Mouse (Mus musculus) MN1 (cell line): ENCODE measurements around the gene Ube4b.
"Not testable (repeated sequence)": the region's sequence is repeated elsewhere in the genome, so short reads cannot be mapped to it uniquely, and the experiment has no call there.

ENCODE experiments used
- DNase-seq: peaks from one replicate; pipeline ENCODE4 v3.0.0-alpha.2; 2016; ENCODE audit warnings: low spot score

The Ube4b gene

GRCm38 (mm10) chr4:149426325-149427199 is at the start of gene Ube4b:
Ube4b (minus strand) TSS chr4:149426749.
- peak; percentile 99 for DNase-seq

DNA sequence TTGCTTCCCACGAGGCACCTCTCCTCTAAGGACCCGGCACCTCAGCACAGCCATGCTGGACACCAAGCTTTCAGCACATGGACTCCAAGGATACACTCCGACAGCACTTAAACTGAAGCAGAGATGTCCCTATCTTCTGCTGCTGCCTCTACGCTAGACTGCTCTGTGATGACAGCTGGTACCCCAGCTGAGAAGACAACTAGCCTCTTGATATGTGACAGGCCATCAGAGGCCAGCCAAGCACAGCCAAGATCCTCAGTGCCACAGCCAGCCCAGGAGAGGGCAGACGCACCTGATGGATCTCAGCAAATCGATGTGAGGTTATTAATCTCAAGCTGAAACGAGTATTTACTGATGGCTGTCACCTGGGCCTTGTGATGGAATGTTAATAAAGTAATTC is 48.5 kb upstream of the Ube4b start:
- DNase-seq = no peak

DNA sequence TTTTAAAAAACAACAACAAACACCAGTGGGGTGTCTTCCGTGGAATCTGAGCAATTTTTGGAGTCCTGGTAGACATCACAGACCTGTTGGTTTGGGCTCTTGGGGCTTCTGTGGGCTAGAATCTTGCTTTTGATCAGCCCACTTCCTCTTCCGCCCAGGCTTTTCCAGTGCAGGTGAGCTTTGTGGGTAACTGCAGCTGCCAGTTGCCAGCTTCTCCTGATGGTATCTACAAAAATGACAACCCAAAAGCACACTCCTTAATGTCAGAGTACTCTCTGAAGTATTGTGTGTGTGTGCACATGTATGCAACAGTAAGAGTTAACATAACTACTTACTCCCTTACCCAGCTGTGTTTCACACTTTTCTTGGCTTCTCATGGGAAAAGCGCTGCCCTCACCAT is 43.0 kb upstream of the Ube4b start:
- no peak for DNase-seq

- no peak for DNase-seq
Observed at GRCm38 (mm10) chr4:149463435-149463950, 36.9 kb upstream of the Ube4b start.

GRCm38 (mm10) chr4:149462305-149462971 is 35.9 kb upstream of the Ube4b start:
- no peak for DNase-seq

DNA sequence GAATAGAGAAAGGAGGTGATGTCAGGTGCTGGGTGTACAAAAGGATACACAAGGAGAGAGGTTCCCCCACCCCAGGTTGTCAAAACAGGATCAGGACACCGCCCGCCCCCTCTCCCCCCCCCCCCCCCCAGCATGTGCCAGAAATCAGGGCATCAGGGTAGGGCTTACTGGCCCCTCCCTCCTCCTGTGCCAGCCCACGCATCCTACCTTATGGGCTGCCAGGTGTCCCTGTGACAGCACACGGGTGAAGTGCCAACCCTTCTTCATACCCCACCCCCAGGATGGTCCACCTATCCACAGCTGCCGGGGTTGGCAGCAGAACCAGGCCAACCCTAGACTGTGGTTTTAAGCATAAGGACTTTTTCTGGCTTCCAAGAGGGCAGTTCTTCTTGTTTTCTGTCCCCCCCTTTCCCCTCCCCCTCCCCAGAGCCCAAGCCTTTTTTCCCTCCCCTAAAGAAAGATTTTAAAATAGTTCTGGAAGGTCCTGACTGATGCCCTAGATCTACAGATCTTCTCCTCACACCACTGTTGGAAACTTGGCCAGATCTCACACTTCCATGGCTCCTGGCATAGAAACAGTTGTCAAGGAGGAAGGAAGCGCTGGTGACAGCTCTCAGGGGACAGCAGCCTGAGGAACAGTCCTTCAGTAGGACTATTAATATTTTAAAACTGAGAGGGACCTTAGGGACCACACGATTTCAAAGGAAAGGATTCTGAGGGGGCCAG is 35.2 kb upstream of the Ube4b start:
- DNase-seq = no peak

GRCm38 (mm10) chr4:149460475-149460874 is 33.9 kb upstream of the Ube4b start:
- DNase-seq = not testable (repeated sequence)

DNA sequence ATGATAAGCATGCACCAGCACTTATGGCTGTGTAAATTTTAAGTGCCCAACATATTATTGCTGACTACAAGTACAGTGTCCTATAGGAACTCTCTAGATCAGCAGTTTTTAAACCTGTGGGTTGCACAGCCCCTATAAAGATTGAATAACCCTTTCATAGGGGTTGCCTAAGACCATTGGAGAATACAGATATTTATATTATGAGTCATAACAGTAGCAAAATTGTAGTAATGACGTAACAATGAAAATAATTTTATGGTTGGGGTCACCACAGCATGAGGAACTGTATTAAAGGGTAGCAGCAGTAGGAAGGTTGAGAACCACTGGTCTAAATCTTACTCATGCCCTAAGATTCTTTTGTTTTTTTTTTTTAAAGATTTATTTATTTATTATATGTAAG is 32.9 kb upstream of the Ube4b start:
- DNase-seq = no peak

DNA sequence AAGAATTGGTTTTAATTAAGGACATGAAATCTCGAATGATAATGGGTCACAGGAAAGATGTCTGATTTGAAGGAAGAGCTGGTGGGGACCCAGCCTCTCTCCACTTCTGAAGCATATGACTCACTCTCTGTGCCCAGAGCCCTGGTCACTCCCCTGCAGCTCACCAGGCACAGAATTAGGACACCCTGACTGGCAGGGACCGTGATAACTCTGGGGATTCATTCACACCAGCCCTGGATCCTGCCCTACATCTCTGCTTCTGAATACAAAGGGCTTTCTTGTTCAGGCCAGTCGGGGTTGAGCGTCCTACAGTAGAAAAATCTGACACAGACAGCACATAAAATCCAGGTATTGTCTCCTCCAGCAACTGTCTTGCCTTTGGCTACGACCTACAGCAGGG is 32.0 kb upstream of the Ube4b start:
- peak; percentile 51 for DNase-seq

GRCm38 (mm10) chr4:149457831-149458430 is 31.4 kb upstream of the Ube4b start:
- DNase-seq = peak; percentile 43

GRCm38 (mm10) chr4:149457163-149457562 is 30.6 kb upstream of the Ube4b start:
- DNase-seq = not testable (repeated sequence)

GRCm38 (mm10) chr4:149454879-149455278 is 28.3 kb upstream of the Ube4b start, which contains the start of gene Rbp7:
Rbp7 (minus strand) TSS chr4:149454978.
- no peak for DNase-seq

DNA sequence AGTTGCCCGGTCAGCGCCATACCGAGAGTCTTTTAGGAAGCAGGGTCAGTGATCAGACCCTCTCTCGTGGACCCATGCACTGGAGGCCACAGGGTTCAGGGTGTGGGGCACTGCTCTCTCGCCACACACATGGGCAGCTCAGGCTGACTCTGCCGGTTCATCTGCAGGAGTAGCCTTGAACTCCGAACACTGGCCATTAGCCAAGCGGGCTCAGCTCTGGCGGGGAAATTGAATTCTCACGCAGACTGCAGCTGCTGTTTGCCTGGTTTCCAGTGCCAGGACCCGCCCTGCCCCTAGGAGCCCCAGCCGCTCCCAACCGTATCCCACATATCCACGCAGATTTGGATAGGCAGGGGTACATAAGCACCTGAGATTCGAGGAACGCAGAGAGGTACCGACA is 27.7 kb upstream of the Ube4b start:
- no peak for DNase-seq

GRCm38 (mm10) chr4:149453656-149454055 is 27.1 kb upstream of the Ube4b start:
- no peak for DNase-seq

GRCm38 (mm10) chr4:149450636-149451035 is 24.1 kb upstream of the Ube4b start:
- DNase-seq = no peak

DNA sequence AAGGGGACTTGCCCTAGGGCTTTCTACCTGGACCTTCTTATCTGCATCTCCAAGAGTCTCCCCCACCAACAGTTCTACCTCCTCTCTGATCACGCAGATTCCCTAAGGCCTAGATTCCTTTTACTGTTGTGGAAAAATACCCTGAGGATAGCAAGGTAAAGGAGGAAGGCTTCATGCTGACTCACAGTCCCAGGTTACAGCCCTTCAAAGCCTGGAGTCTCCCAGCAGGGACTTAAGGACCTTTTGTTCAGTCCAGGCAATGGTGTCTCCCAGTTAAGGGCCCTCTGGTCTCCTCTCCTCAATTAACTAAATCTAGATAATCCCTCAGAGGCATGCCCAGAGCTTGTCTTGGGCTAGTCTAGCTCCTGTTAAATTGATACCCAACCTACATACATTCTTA is 19.8 kb upstream of the Ube4b start:
- no peak for DNase-seq

GRCm38 (mm10) chr4:149445868-149446267 is 19.3 kb upstream of the Ube4b start:
- peak; percentile 83 for DNase-seq

DNA sequence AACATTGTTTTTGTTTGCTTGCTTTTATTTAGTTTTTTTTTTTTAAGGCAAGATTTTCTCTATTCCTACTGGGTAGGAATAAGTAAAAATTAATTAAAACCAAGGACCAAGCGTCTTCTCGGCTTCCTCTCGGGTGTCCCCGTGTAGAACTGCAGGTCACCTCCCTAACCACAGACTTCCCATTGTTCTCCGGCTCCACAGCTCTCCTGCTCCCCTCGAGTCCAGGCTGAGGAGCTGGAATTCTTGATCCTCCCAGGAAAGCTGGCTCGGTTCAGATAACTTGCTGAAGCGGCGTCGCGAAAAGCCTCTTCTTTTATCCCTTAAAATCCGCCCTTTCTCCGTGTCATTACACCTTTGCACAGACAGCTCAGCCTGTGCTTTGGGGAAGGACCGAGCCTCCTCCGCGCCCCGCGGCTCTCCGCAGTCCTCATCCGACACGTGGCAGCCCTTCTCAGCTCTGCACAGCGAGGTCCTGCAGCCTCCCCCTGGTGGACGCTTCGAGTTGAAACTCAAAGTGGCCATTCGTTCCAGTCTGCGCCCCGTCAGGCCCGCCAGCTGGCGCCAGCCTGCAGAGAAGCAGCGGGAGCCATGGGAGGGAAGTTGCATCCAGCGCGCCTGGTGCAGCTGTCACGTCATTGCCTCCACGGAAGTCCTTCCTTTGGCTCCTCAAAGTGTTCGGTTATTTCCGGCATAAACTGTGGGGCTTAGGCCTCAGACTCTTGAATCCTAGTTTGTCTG is 18.6 kb upstream of the Ube4b start:
- DNase-seq = peak; percentile 98

DNA sequence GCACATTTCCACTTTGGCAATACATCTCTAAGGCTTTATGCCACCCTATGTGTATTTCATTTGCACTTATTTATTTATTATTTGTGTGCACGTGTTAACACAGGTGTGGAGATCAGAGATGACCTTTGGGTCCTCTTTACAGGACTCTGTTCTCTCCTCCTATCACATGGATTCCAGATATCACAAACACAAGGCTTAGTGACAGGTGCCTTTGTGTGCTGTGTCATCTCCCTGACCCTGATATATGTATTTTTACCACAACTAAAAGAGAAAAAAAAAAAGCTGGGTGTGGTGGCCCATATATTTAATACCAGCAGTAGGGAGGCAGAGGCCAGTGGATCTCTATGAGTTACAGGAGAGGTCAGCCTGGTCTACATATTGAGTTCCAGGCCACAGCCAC is 17.9 kb upstream of the Ube4b start:
- no peak for DNase-seq

- DNase-seq = peak; percentile 25
Observed at GRCm38 (mm10) chr4:149442436-149442835, 15.9 kb upstream of the Ube4b start.

DNA sequence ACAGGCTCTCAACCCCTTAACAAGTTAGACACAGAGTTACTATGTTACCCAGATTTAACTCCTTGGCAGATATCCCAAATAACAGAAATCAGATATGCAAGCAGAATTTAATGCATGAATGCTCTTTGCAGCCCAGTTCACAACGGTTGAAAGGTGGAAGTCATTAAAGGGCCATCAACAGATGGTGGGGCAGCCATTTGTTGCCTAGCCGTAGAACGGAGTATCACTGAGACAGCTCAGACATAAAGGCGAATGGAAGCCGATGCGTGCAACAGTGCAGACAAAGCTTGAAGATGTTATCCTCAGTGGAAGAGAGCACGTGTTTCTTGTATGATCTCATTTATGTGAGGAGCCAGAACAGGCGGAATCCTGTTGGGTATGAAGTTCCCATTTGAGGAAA is 14.0 kb upstream of the Ube4b start:
- DNase-seq = peak; percentile 48
